Mouse (Mus musculus) gastrocnemius, adult 8-10 months (tissue): ENCODE data around the gene 2410004P03Rik. TPM values are rescaled to one million over a fixed set of nuclear protein-coding genes. Genes with fewer than 3 reads are reported as not detected.

ENCODE experiments used
- total RNA-seq, 4 experiments: library from RNA; stranded (reverse); gene quantifications; 2 replicates each; pipeline ENCODE4 v1.2.4; 2022

2410004P03Rik gene
- total RNA-seq, 4 experiments from 2014 or later, result not detected

Other genes with a start within 250 kb of the 2410004P03Rik start
- 1 to 10 TPM in 3 of 4 experiments, under 1 TPM in 1; 0.27 to 5.3 (median 1.1) TPM for gene Greb1, start 210.8 kb downstream of the 2410004P03Rik start, total RNA-seq
- 100 to 1,000 TPM; 136 to 196 (median 151) TPM for gene E2f6, start 200.8 kb downstream of the 2410004P03Rik start, total RNA-seq
- gene Rock2, start 116.8 kb downstream of the 2410004P03Rik start, total RNA-seq, result 100 to 1,000 TPM in 1 of 4 experiments, 10 to 100 TPM in 3; 76.4 to 106 (median 80.8) TPM
- 1 to 10 TPM in 2 of 4 experiments, under 1 TPM in 2; 0.48 to 2.3 (median 1.0) TPM for gene Pqlc3, start 11.3 kb downstream of the 2410004P03Rik start, total RNA-seq
- gene Kcnf1, start 165.2 kb upstream of the 2410004P03Rik start, total RNA-seq, result 10 to 100 TPM in 1 of 4 experiments, 1 to 10 TPM in 3; 1.1 to 11.7 (median 2.7) TPM